Mouse (Mus musculus) liver, adult 2 months (tissue): ENCODE measurements around the gene Zc3hav1l. TPM values are rescaled to one million over a fixed set of nuclear protein-coding genes. Genes with fewer than 3 reads are reported as not detected.

ENCODE experiments used
- DNase-seq: peaks from one replicate; pipeline ENCODE4 v3.0.0-alpha.2; 2011; ENCODE audit warnings: low read depth, low spot score; ENCODE audit errors: extremely low read depth
- H3K27ac ChIP-seq: fragments of 200-500 bp; replicated peaks from 2 replicates; pipeline ENCODE4 v1.5.1; 2012; ENCODE audit warnings: low read depth, mild to moderate bottlenecking, control low read depth, inconsistent platforms, low read length; ENCODE audit not compliant: insufficient read depth
- H3K27me3 ChIP-seq: fragments of 200-500 bp; 2 replicates; pipeline ENCODE4 v1.6.1; 2012; ENCODE audit warnings: mild to moderate bottlenecking, moderate library complexity, low read length, inconsistent platforms; ENCODE audit not compliant: control insufficient read depth, insufficient read depth
- H3K36me3 ChIP-seq: fragments of 200-500 bp; 2 replicates; pipeline ENCODE4 v1.6.1; 2012; ENCODE audit warnings: low read length, inconsistent platforms; ENCODE audit not compliant: control insufficient read depth, insufficient read depth
- H3K4me1 ChIP-seq: fragments of 200-500 bp; 2 replicates; pipeline ENCODE4 v1.6.1; 2011; ENCODE audit warnings: low read length; ENCODE audit not compliant: control insufficient read depth, insufficient read depth
- H3K4me3 ChIP-seq: fragments of 200-500 bp; 2 replicates; pipeline ENCODE4 v1.5.1; 2011; ENCODE audit warnings: low read depth, mild to moderate bottlenecking, control low read depth, low read length, moderate library complexity; ENCODE audit not compliant: insufficient read depth
- H3K79me2 ChIP-seq: fragments of 200-500 bp; 2 replicates; pipeline ENCODE4 v1.6.1; 2012; ENCODE audit warnings: inconsistent platforms, mild to moderate bottlenecking, low read length, moderate library complexity; ENCODE audit not compliant: control insufficient read depth, insufficient read depth
- H3K9ac ChIP-seq: fragments of 200-500 bp; 2 replicates; pipeline ENCODE4 v1.6.1; 2012; ENCODE audit warnings: low read depth, mild to moderate bottlenecking, control low read depth, inconsistent platforms, low read length
- CTCF ChIP-seq: fragments of 200-500 bp; IDR thresholded peaks from 2 replicates; pipeline ENCODE4 v1.5.1; 2011; ENCODE audit warnings: low read depth, low read length, control low read depth
- POLR2A ChIP-seq: fragments of 200-500 bp; IDR thresholded peaks from 2 replicates; pipeline ENCODE4 v1.6.1; 2011; ENCODE audit warnings: low read length, control low read depth; ENCODE audit not compliant: insufficient read depth; ENCODE audit errors: extremely low read depth
- WGBS: fragments of 180-500 bp; shearing (Covaris S2); methylation state at CpG from one replicate; pipeline ENCODE4 v1.1.7; 2018; 5-methylcytosine and 5-hydroxymethylcytosine counted together
- polyA plus RNA-seq: library from polyadenylated mRNA; depleted of rRNA; stranded (reverse); fragments of >200 nt; gene quantifications from 2 replicates; pipeline ENCODE4 v1.2.3, GENCODE M21; 2012
- total RNA-seq: library from RNA; depleted of rRNA; stranded (reverse); fragments of >200 nt; gene quantifications from 2 replicates; pipeline ENCODE4 v1.2.3, GENCODE M21; 2014

The Zc3hav1l gene
- total and polyA plus RNA-seq, 2 experiments = 0.15 to 0.18 TPM

DNA sequence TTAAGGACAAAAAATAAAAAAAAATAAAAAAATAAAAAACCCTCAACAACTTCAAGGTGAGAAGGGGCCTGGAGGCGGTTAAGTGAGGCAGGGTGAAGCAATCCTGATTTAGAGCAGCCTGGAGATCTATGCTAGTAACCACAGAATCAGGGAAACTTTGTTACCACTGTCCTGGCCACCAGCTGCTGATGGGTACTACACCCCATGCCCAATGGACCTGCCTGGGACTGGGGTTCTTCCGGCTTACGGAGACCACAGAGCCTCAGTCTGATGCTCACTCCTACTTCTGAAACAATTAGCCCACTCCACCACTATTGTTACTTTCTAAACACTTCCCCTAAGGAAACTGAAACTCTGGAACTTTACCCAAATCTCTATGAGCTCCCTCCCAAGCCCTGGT lies 54.3 kb downstream of the Zc3hav1l start:
- no peak for DNase-seq
- no peaks in the 10 kb centered on the region for H3K27me3 ChIP-seq
- no peaks in the 10 kb centered on the region for H3K79me2 ChIP-seq
- H3K27ac ChIP-seq = no peak overlapping the region
- no peaks in the 10 kb centered on the region for H3K4me1 ChIP-seq
- H3K36me3 ChIP-seq = no peaks in the 10 kb centered on the region
- no peak for TF ChIP-seq CTCF
- no peak for TF ChIP-seq POLR2A
- H3K4me3 ChIP-seq = no peak overlapping the region
- WGBS = 94% methylated on average over 3 of the region's 3 CpGs
- H3K9ac ChIP-seq = no peak overlapping the region

DNA sequence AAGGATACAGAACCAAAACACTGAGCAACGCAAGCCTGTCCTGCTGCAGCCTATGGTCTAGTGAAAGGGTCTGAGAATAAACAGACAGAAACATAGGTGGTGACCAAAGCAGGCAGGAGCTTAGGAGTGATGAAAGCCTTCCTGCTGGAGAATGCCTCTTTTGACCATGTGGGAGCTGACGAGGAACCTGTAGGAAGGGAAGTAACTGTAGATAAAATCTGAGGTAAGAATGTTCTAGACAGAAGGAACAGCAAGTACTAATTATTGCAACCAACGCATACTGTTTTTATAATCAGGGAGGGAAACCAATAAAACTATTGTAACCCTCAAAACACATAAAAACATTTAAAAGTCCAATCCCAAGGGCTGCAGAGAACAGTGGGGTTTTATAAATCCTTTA lies 54.9 kb downstream of the Zc3hav1l start:
- no peak overlapping the region for H3K4me3 ChIP-seq
- H3K4me1 ChIP-seq = no peaks in the 10 kb centered on the region
- no peaks in the 10 kb centered on the region for H3K79me2 ChIP-seq
- no peak for DNase-seq
- WGBS = 86% methylated on average over 3 of the region's 3 CpGs
- TF ChIP-seq CTCF = no peak
- TF ChIP-seq POLR2A = no peak
- H3K27me3 ChIP-seq = no peaks in the 10 kb centered on the region
- H3K9ac ChIP-seq = no peak overlapping the region
- H3K27ac ChIP-seq = no peak overlapping the region
- no peaks in the 10 kb centered on the region for H3K36me3 ChIP-seq

DNA sequence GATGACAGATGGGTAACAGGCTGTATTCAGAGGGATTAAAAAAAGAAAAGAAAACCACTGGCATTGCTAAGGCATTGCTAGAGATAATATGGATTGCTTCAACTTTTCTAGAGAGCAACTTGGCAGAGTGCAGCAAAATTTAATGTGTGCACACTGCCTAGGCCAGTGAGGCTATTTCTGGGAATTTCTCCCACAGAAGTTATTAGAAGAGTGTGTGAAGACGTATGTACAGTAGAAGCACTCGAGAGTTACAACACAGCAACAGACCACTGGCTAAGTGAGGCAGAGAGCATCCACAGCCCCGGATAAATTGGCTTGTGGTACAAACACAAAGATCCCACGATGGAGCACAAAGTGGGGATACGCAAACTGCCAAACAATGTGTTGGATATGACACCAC lies 56.2 kb downstream of the Zc3hav1l start:
- no peak for DNase-seq
- Histone ChIP-seq H3K36me3 (no peaks in the 10 kb centered on the region), H3K27me3 (no peaks in the 10 kb centered on the region), H3K79me2 (no peaks in the 10 kb centered on the region), H3K4me3 (no peak overlapping the region), H3K27ac (no peak overlapping the region), H3K9ac (no peak overlapping the region), H3K4me1 (no peaks in the 10 kb centered on the region)
- WGBS = 71% methylated on average over 5 of the region's 5 CpGs
- TF ChIP-seq CTCF = no peak
- TF ChIP-seq POLR2A = no peak

DNA sequence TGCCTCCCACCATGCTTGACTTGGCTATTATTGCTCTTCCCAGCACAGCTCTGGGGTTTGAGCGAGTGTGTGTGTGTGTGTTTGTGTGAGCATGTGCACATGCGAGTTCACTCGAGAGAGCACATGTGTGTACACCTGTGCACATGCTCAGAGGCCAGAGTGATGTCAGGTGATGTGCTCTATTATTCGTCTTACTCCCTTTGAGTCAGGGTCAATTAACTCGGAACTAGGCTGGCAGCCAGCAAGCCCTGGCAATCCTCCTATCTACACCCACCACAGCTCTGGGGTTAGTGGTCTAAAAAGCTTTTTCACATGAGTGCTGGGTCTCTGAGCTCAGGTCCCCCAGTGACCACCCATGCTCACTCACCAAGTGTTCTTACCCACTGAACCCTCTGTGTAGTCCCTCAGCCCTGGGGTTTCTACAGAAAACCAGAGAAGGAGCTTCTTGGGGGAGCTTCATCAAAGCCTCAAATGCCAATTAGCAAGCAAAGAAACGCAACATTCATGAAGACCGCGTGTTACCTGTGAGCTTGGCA lies 56.7 kb downstream of the Zc3hav1l start:
- Histone ChIP-seq H3K9ac (no peak overlapping the region), H3K36me3 (no peaks in the 10 kb centered on the region), H3K4me3 (no peak overlapping the region), H3K27ac (no peak overlapping the region), H3K27me3 (no peaks in the 10 kb centered on the region), H3K4me1 (no peaks in the 10 kb centered on the region), H3K79me2 (no peaks in the 10 kb centered on the region)
- DNase-seq = no peak
- WGBS = 83% methylated on average over 8 of the region's 8 CpGs
- TF ChIP-seq POLR2A = no peak
- TF ChIP-seq CTCF = no peak

DNA sequence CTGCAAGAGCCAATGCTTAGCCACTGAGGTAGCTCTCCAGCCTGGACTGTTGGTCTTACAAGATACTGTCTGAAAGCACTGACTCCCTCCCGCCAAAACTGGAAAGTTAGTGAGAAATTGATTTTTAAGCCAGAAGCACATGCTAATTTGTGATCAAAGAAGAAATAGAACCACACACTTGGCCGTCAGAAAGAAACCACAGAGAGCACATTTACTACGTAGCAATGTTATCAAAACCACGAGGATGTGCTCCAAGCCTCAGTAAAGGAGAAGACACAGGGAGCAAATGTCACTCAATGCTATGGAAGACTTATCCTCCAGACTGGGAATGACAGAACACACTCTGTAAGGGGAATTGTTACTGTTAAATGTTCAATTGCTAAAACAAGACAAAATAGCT lies 57.6 kb downstream of the Zc3hav1l start:
- 90% methylated on average over 4 of the region's 4 CpGs for WGBS
- DNase-seq = no peak
- Histone ChIP-seq H3K79me2 (no peaks in the 10 kb centered on the region), H3K9ac (no peak overlapping the region), H3K27me3 (no peaks in the 10 kb centered on the region), H3K36me3 (no peaks in the 10 kb centered on the region), H3K4me1 (no peaks in the 10 kb centered on the region), H3K4me3 (no peak overlapping the region), H3K27ac (no peak overlapping the region)
- TF ChIP-seq POLR2A (no peak), CTCF (no peak)

DNA sequence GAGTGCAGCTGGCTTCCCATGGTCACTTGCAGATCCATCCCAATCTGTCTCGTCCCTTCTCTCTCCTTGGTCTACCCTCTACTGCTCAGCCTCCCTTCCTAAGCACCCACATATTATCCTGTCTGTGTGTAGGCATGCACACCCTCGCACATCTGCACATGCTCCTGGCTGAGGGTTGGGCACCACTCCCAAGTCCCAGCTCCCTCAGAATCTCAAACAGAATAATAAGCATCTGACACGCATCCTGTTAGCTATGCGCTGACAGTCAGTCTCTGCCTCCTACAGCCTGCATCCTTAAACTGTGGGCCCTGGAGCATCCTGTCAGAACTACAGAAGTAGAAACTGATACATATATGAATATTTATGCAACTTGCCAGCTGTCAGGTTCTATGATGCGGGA lies 58.4 kb downstream of the Zc3hav1l start:
- no peaks in the 10 kb centered on the region for H3K27me3 ChIP-seq
- DNase-seq = no peak
- no peaks in the 10 kb centered on the region for H3K36me3 ChIP-seq
- no peaks in the 10 kb centered on the region for H3K79me2 ChIP-seq
- no peaks in the 10 kb centered on the region for H3K4me1 ChIP-seq
- H3K27ac ChIP-seq = no peak overlapping the region
- TF ChIP-seq POLR2A (no peak), CTCF (no peak)
- WGBS = 93% methylated on average over 5 of the region's 5 CpGs
- H3K9ac ChIP-seq = no peak overlapping the region
- H3K4me3 ChIP-seq = no peak overlapping the region
